Comparison of ENCODE assay signal across 8 mouse cellular contexts in genomic region chr12:112145211-112145874, GRCm38 (mm10). TPM values are rescaled to one million over a fixed set of nuclear protein-coding genes. Genes with fewer than 3 reads are reported as not detected.
DNase-seq lines count a peak whose midpoint lies in the region; ATAC-seq and TF ChIP-seq lines count a peak whose summit lies in the region.

No protein-coding gene starts in this region.

- H3K9me3 ChIP-seq in hindbrain, embryonic 10.5 days = no peaks in the 10 kb centered on the region
- no peaks in the 10 kb centered on the region for H3K9me3 ChIP-seq in lung, embryonic 14.5 days (ENCODE audit: low read depth, low read length)

- peak; percentile 67 for ATAC-seq in frontal cortex, adult (ENCODE audit: low TSS enrichment)
- peak; percentile 57 for ATAC-seq in lung, embryonic 14.5 days (ENCODE audit: insufficient read depth)

- WGBS in cerebellum, adult 2 months = under 1% methylated on average over 37 of the region's 37 CpGs
- WGBS in hindbrain, embryonic 10.5 days = under 1% methylated on average over 37 of the region's 37 CpGs
- under 1% methylated on average over 37 of the region's 37 CpGs for WGBS in lung, embryonic 14.5 days

- H3K4me1 ChIP-seq in cerebellum, adult 2 months (ENCODE audit: control insufficient read depth, insufficient read depth, low read length) = no peaks in the 10 kb centered on the region
- H3K4me1 ChIP-seq in hindbrain, embryonic 10.5 days (replicated peaks) = peaks cover 87% of the 10 kb centered on the region
- H3K4me1 ChIP-seq in lung, embryonic 14.5 days (ENCODE audit: insufficient read depth) = no peaks in the 10 kb centered on the region

- 0 out of 2 replicates have a peak, but pooled peaks cover 3% of the 10 kb centered on the region for H3K36me3 ChIP-seq in hindbrain, embryonic 10.5 days
- no peaks in the 10 kb centered on the region for H3K36me3 ChIP-seq in lung, embryonic 14.5 days (ENCODE audit: insufficient read depth)

- DNase-seq in MN1 (ENCODE audit: low spot score) = peak; percentile 87
- peak; percentile 58 to 82 for DNase-seq in cerebellum, adult 2 months
- DNase-seq in hindbrain, embryonic 10.5 days (ENCODE audit: low spot score) = peak; percentile 91
- DNase-seq in layer of hippocampus, adult 9-10 months (ENCODE audit: low spot score) = peak; percentile 44
- DNase-seq in lung, embryonic 14.5 days = peak; percentile 93
- DNase-seq in ovary, postnatal 10 days (ENCODE audit: low spot score) = peak; percentile 88
- peak; percentile 65 for DNase-seq in thymus, postnatal 0 days (ENCODE audit: low spot score)

- peak; percentile 93 for TF ChIP-seq CTCF in cerebellum, adult 2 months (IDR thresholded peaks at IDR 0.05; ENCODE audit: borderline replicate concordance, insufficient read depth, low read depth, low read length)
- TF ChIP-seq CTCF in lung, embryonic 14.5 days (IDR thresholded peaks at IDR 0.05; ENCODE audit: low read depth) = peak; percentile 99

- peaks cover 1% of the 10 kb centered on the region; the same call in 1 of the 2 replicates for H3K27me3 ChIP-seq in cerebellum, adult 2 months (ENCODE audit: control insufficient read depth, insufficient read depth, low read length)
- peaks cover 96% of the 10 kb centered on the region for H3K27me3 ChIP-seq in hindbrain, embryonic 10.5 days (ENCODE audit: insufficient read depth, poor library complexity, severe bottlenecking)
- H3K27me3 ChIP-seq in lung, embryonic 14.5 days (ENCODE audit: insufficient read depth, low read length) = peaks cover 65% of the 10 kb centered on the region

- H3K9ac ChIP-seq in lung, embryonic 14.5 days = 0 out of 2 replicates have a peak overlapping the region, but pooled peaks have one; percentile 3

- no peak overlapping the region for H3K27ac ChIP-seq in cerebellum, adult 2 months (ENCODE audit: insufficient read depth, low read length)
- H3K27ac ChIP-seq in hindbrain, embryonic 10.5 days = peak overlapping the region; percentile 89
- no peak overlapping the region for H3K27ac ChIP-seq in lung, embryonic 14.5 days (ENCODE audit: low read depth)

- H3K4me3 ChIP-seq in cerebellum, adult 2 months (replicated peaks; ENCODE audit: insufficient read depth, low read depth, low read length) = peak overlapping the region; percentile 39
- H3K4me3 ChIP-seq in hindbrain, embryonic 10.5 days = peak overlapping the region; percentile 61
- peak overlapping the region; percentile 52 for H3K4me3 ChIP-seq in lung, embryonic 14.5 days (ENCODE audit: low read depth, low read length)

- H3K4me2 ChIP-seq in lung, embryonic 14.5 days = peak overlapping the region; percentile 89

- TF ChIP-seq POLR2A in cerebellum, adult 2 months (IDR thresholded peaks at IDR 0.05; ENCODE audit: borderline replicate concordance, insufficient read depth, low read length) = no peak

RNA-seq across cellular contexts. Expression of gene Kif26a, which starts 0.7 kb away (rescaled TPM):
- polyA plus RNA-seq in cerebellum, adult 2 months (2012; rRNA removed) = 2.4 TPM in 2 replicates
- 2.7 and 3.1 TPM in 2 replicates for polyA plus RNA-seq in hindbrain, embryonic 10.5 days (2016; fragmentation: Nextera tagmentation; extraction: Ambion mirVana)
- polyA plus RNA-seq in lung, embryonic 14.5 days (2014; fragmentation: Nextera tagmentation; extraction: Ambion mirVana) = 2.2 and 2.3 TPM in 2 replicates
- 0.87 and 0.92 TPM in 2 replicates for polyA plus RNA-seq in thymus, postnatal 0 days (2015; fragmentation: Nextera tagmentation; extraction: Ambion mirVana)

RNA-seq across cellular contexts. Expression of gene Aspg, which starts 38.9 kb away (rescaled TPM):
- polyA plus RNA-seq in cerebellum, adult 2 months (2012; rRNA removed) = 2.5 and 3.2 TPM in 2 replicates
- polyA plus RNA-seq in hindbrain, embryonic 10.5 days (2016; fragmentation: Nextera tagmentation; extraction: Ambion mirVana) = 1.4 and 2.1 TPM in 2 replicates
- polyA plus RNA-seq in lung, embryonic 14.5 days (2014; fragmentation: Nextera tagmentation; extraction: Ambion mirVana) = 1.6 TPM in 2 replicates
- polyA plus RNA-seq in thymus, postnatal 0 days (2015; fragmentation: Nextera tagmentation; extraction: Ambion mirVana) = 0.82 and 0.85 TPM in 2 replicates
